Mouse (Mus musculus): ENCODE results near the gene Cuedc2. TPM values are rescaled to one million over a fixed set of nuclear protein-coding genes. Genes with fewer than 3 reads are reported as not detected.

The Cuedc2 gene
- 10 to 100 TPM; 55.9 to 56.4 TPM for total RNA-seq (2021)
- long read RNA-seq, experiment 1, transcript Cuedc2-211 (9 exons, 999 nt): major isoform, 13 of 70 reads
- long read RNA-seq, experiment 1, transcript Cuedc2-201 (9 exons, 1,833 nt): minor isoform, 12 of 70 reads
- long read RNA-seq, experiment 1, transcript Cuedc2-203 (9 exons, 1,790 nt): minor isoform, 8 of 70 reads
- long read RNA-seq, experiment 1, partial matches to known transcripts: 6 of 70 reads
- long read RNA-seq, experiment 1, other reads (novel, unspliced or antisense): 26 of 70 reads
- long read RNA-seq, experiment 2, transcript Cuedc2-203 (9 exons, 1,790 nt): minor isoform, 20 of 109 reads
- long read RNA-seq, experiment 2, transcript Cuedc2-211 (9 exons, 999 nt): minor isoform, 5 of 109 reads
- long read RNA-seq, experiment 2, transcript Cuedc2-201 (9 exons, 1,833 nt): major isoform, 48 of 109 reads
- long read RNA-seq, experiment 2, partial matches to known transcripts: 7 of 109 reads
- long read RNA-seq, experiment 2, other reads (novel, unspliced or antisense): 26 of 109 reads

DNA sequence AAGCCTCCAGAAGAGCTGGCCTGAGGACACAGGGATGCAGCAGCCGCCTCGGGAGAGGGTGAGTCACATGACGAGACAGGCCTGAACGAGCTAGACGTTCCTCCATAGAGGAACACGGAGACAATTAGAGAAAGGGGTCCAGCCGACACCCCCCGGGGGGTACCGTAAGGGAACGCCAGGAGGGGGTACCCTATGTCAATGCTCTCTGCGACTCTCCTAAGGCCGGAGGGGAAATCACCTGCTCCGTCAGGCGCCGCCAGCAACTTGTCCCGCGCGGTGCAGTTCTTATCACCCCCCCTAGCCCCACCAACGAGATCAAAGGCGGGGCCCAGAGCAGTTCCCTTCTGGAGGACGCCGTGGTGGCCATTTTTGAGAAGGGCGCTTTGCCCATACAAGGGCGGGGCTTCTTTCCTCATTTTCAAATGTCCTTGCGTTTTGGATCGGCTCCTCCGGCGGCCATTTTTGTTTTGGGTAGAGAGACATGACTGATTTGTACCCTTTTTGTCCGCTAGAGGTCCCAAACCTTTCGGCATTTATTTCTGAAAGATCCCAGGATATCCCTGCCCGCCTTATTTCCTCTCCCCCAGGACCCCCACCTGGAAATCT, at the start of gene Cuedc2:
Cuedc2 (minus strand) TSS at position 372 of the 606 bp plus-strand sequence.
- intact Hi-C loops (cut with DNase I): no loop called here
- DNase-seq: peak; percentile 95 to 100

DNA sequence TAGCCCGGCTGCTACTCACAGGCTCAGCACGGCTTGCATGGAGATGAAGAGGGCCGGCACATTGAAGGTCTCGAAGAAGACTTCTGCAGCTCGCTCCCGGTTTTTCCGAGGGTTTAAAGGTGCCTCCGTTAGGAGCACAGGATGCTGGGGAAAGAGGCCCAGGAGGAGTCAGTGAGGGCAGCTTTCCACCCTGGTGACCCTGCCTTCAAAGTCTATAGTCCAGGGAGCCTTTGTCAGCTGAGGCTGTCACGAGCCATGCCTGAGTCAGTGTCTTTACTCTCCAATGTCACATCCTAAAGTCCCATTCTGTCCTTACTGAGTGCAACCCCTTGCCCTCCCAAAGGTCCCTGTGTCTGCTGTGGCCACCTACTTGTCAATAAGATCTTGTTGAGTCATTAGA, 43.8 kb upstream of the Cuedc2 start:
- no peak for DNase-seq
- intact Hi-C loops (cut with DNase I): no loop called here

DNA sequence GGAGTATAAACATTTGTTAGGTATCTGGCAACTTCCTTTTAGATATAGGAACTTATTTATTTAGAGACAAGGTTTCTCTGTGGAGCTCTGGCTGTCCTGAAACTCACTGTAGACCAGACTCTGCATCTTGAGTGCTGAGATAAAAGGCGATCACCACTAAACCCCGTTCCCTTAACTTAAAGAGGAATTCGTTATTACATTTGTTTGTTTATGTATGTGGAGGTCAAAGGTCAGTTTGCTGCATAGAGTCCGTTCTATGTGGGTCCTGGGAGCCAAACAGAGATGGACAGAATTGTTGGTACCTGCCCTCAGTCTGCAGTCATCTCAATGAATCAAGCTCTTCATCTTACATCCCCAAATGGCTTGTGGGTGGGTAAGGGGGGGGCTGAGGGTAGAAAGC, 37.4 kb upstream of the Cuedc2 start:
- intact Hi-C loops (cut with DNase I): no loop called here
- DNase-seq: no peak

DNA sequence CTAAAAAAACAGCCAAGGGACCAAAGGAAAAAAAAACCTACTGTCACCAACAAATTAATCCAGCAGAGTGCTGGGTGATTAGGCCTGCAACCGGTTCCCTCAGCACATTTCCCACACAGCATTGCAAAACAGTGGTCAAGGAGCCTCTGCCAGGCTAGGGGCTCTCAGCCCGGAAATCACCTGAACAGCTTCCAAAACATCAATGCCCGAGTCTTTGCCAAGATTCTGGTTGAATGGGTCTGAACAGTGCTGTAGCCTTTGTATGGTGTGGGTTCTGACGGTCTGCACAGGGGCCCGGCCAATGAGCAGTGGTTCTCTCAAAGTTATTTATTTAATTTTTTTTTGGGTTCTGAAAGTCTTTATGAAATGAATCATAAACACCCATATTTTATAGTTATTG, 37.0 kb upstream of the Cuedc2 start:
- DNase-seq: no peak
- intact Hi-C loops (cut with DNase I): no loop called here

DNA sequence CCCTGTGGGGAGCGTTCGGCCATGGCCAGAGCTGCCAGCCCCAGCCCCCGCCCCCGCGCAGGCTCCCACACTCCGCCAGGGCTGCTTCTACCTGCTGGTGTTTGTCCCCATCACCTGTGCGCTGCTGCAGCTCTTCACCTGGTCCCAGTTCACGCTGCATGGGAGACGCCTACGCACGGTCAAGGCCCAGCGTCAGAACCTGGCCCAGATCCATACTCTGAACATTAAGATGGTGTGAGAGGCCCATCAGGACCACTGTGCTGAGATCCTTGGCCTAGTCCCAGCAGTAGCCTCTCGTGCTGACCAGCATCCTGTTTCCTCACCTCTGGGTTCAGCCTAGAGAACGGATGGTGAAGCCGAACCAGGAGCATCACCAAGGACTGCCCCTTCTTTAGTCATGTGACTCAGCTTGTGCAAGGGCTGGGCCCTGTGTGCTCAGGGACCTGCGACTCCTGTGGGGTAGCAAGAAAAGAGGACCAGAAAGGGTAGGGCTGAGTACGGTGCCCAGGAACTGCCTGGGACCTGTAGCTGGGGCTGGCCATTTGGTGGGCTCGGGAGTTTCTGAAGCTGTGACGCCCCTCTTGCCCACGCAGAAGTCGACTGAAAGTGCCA, 36.1 kb upstream of the Cuedc2 start:
- DNase-seq: no peak
- intact Hi-C loops (cut with DNase I): no loop called here

DNA sequence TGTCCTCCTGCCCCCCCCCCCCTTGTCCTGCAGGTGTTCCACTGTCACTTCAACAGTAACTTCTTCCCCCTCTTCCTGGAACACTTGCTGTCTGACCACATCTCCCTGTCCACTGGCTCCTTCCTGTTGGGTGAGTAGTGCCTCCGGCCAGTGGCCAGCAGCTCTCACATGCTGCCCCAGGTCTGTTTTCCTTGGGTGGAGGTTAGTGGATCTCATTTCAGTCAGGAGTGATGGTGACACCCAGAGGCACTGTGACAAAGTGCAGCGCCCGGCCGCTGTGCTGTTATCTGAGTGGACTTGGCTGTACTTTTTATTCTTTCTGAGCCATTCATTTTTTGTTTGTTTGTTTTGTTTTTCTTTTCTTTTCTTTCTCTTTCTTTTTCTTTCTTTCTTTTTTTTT, 30.7 kb upstream of the Cuedc2 start:
- intact Hi-C loops (cut with DNase I): no loop called here
- DNase-seq: peak in 1 of 2 experiments; percentile 44

DNA sequence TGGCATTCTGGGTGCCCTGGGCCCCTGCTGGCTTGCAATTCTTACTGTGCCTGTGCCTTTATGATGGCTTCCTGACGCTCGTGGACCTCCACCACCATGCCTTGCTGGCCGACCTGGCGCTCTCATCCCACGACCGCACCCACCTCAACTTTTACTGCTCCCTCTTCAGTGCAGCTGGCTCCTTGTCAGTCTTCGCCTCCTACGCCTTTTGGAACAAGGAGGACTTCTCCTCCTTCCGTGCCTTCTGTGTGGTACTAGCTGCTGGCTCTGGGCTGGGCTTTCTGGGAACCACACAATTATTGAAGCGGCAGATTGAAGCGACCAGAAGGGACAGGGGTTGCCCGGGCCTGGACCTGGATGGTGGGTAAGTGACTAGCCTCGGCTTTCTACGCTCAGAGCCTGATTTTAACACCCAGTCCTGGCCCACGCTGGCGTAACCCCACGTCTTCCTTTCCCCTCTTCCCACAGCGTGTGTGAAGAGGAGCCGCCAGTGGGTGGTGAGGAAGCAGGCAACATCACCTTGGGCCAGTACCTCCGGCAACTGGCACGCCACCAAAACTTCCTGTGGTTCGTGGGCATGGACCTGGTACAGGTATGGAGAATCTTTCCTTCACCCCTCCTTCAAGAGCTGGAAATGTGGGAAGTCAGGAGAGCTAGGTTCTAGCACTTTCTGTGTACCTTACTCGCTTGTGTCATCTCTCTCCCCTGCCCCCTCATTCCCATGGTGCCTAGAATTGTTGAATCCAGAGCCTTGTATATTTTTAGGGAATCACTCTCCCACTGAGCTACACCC, 29.5 kb upstream of the Cuedc2 start:
- no peak for DNase-seq
- intact Hi-C loops (cut with DNase I): no loop called here

DNA sequence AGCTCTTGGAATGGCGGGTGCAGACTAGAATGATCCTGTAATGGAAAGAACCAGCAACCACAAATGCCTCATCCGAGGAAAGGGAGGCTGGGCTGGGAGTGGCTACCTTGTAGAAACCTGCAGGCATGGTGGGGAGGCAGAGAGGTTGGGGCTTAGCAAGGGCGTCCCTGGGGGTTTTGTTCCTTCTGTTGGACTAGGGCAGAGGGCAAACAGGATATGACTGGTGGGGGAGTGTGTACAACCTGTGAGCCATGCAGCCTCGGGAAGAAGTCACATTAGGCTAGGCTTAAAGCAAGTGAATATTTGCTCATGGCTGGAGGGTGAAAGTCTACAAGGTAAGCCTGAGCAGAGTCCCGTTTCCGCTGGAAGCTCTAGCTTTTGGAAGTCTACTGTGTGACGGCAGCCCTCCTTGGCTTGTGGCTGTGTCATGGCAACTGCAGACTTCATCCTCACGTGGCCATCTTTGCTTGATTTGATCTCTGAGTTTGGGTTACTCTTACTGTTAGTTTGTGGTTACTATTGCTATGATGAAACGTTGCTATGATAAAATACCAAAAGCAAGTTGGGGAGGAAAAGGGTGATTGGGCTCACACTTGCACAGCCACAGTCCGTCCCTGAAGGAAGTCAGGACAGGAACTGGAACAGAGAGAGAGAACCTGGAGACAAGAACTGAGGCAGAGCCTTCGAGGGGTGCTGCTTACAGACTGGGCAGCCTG, 24.9 kb upstream of the Cuedc2 start:
- no peak for DNase-seq
- intact Hi-C loops (cut with DNase I): no loop called here

DNA sequence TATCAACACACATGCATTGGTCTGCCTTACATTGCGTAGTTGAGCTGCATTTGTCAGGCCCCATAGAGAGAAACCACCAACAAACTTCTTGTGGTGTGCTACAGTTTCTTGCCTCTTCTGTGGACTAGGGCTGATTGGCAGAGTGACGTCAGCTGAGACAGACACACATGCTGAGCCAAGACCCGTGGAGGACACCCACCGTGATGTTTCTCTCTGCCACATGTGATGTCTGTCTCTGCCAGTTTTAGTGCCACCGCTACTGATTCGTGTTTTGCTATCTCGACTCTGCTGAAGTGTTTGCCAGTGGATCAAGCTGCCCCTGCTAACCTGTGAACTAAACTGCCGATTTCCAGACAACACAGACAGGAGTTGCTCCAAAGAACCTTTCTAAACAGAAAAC, 23.6 kb upstream of the Cuedc2 start:
- no peak for DNase-seq
- intact Hi-C loops (cut with DNase I): no loop called here

DNA sequence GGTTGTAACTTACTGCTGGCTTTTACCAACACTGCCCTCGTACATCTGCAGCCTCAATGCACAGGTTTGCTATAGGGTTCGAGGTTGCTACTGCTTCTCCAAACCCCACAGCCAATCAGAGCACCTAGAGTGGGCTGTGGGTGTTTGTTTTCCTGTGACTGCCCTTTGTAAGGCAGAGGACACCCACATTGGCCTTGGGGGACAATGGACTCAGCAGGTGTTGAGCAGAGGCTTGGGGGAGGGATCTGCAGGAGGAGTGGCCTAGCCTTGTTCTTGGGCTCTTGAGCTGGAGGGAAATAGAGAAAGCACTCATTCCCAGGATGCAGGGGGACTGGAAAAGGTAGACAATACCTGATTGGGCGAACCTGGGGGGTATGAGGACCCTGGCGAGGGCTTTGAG, 19.9 kb upstream of the Cuedc2 start:
- intact Hi-C loops (cut with DNase I): no loop called here
- no peak for DNase-seq

DNA sequence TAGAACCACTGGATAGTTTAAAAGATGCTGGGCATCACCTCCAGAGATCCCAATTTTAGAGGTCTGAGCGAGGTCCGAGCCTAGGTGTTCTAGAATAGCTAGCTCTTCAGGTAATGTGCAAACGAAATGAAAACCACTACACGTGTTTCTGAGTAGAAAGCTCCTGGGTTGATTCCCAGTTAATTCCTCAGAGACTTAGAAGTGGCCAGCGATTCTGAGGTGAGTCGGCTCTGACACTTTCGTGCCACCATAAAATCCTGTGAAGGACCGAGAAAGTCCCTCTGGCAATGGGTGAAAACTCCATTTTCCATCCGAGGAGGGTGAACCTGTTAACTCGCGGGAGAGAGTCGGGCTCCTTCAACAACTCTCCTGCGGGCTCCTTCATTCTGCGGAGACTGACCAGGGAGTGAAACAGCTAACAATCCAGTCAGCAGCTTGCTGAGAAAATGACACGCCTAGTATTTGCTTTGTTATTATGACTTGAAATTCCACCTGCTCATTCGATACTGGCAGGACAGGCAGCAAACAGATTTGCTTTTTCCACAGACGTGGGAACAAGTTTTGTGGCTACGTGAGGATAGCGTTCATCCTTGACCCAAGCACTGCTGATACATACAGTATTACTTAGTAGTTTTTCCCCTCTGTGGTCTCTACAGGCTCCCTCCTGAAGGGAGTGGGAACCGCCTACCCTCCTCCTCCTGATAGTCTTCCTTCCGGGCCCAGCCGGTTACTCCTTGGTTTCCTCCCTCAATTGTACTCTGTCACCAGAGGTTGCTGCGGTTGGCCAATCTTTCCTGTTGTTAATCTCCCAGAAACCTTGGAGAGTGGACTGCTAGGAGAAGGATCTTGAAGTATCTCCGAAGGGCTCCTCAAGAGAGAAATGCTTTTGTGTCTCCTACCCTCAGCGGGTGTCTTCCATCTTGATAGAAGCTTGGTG, 19.1 kb upstream of the Cuedc2 start:
- no peak for DNase-seq
- intact Hi-C loops (cut with DNase I): no loop called here

DNA sequence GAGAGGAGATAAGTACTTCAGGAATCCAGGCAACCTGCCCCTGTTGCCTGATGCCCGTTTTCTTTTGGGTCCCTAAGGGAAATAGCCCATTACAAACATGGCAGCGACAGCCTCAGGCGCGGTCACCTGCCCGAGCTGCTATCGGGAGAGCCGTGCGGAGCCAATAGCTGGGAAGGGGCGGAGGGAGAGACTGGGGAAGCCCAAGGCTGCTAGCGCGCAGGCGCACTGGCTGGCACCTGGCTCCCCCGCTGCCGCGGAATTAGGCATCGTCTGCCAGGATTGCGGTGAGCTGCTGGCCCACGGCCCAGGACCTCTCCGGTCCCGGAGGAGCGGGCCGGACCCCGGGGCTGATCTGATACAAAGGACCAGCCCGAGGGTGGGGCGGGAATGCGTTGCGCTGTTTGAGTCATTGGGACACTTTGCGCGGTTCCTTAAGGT, 18.2 kb upstream of the Cuedc2 start:
- intact Hi-C loops (cut with DNase I): no loop called here
- DNase-seq: peak; percentile 54 to 68

DNA sequence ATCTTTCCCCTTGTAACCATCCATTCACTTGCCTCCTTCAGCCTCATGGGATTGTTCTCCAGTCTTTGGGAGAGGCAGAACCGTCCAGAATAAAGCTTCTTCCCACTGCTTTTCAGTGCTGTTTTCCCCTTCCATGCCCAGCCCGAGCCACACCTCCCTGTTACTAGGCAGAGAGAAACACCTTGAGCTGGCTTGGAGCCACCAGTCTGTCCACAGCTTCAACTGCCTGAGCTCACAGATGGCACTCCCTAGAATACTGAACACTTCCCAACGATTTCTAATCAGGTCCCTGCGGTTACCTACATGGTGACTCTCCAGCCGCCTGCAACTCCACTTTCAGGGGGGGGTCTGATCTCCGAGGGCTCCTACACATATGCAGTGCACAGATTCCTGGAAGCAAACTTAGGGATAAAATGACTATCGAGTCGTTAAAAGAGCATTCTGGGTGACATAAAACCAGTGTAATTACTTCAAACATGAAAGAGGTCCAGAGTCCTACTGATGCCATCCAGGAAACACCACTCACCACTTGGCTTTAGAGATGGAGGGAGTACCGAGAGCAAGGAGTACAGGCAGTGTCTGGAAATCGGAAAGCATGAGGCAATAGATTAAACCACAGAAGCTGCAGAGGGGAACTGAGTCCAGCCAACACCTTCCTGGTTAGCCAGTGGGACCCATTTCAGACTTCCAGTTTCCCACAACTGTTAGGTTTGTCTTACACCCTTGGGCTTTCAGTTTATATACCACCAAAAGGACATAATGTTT, 11.8 kb upstream of the Cuedc2 start, which contains the start of gene 2310034G01Rik:
2310034G01Rik (minus strand) TSS at position 135 of the 765 bp plus-strand sequence.
- intact Hi-C loops (cut with DNase I): no loop called here
- DNase-seq: no peak

DNA sequence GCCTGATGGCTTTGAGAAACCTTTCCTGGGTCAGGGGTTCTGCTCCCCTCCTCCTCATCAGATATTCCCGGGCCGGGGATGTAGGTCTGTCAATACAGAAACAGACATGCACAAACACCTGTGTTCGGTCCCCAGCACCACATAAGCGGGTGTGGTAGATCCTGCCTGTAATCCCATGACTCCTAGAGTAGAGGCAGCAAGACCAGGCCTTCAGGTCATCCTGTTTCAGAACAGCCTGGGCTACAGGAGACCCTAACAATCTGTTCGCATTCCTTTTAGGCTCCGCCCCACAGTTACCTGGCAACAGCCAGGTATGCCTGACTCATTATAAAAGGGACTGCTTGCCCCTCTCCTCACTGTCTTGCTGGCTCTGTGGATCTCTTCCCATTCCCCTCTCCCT, 11.0 kb upstream of the Cuedc2 start:
- no peak for DNase-seq
- intact Hi-C loops (cut with DNase I): no loop called here

DNA sequence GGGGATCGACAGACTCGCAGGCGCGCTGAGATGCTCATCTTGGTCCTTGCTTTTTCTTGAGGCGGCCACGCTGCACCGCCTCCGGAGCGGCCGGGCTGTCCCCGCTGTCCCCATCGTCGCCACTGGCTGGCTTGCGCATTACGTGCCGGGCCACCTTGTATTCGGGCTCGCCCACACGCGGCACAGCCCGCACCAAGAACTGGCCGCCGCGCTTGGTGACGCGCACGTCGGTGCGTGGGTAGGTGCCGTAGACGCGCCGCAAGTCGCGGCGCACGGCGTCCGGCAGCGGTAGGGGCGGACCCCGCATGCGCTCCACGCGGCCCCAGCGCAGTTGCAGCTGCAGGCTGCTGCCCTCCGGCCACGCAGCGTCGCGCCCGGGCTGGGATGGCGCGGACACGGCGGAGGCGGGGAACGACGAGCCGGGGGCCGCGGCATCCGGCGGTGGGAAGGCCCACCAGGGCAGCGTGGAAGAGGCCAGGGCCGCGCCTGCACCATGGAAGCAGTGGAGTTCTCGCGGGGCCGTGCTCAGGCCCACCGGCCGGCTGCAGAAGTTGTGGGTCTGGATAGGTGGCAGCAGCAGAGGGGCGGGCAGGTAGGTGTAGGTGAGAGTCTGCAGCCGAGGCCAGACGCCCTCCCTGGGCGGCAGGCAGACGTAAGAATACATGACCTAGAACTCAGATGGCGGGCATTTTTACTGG, 10.4 kb upstream of the Cuedc2 start:
- peak; percentile 64 to 66 for DNase-seq
- intact Hi-C loops (cut with DNase I): no loop called here

DNA sequence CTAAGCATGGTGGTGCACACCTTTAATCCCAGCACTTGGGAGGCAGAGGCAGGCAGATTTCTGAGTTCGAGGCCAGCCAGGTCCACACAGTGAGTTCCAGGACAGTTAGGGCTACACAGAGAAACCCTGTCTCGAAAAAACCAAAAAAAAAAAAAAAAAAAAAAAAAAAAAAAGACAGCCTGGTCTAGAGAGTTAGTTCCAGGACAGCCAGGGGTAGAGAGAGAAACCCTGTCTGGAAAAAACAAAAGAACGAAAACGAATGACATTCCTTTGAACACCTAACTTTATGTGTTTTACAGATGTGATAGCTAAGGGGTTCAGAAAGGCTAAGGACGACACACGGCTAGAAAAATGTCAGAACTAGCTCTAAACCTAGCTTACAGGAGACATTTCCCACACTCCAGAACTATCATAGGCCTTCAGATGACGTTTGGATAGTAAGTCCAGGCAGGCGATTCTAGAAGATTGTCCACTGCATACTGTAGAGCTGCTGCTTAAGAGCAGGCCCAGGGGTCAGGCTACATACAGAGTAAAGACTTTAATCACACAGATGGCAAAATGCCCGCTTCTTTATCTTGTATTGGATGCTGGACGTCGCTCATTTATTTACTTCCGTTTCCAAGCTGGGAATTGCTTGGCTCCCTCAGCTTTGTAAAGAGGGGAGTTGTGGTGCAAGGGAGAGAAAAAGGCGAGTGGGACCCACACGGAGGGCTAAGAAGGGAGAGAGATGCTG, 9.6 kb upstream of the Cuedc2 start:
- intact Hi-C loops (cut with DNase I): no loop called here

DNA sequence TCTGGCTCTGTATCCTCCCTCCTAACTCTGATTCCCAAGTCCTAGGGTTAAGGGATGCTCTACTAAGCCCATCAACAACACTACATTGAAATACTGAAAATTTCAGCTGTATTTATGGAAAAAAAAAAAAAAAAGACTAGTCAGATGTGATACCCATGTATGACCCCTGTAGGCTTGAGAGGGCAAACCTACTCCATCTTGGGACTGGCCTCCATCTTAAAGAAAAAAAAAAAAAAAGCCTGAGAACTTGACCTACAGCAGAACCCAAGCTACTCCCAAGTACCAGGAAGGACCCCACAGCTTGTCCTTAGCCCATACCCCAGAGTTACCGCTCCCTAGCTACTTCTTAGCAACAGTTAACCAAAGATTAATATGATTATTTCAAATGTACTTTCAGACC, 8.6 kb upstream of the Cuedc2 start:
- intact Hi-C loops (cut with DNase I): no loop called here
- no peak for DNase-seq

More for the DNA sequence above, 9.6 kb upstream of the Cuedc2 start:
- no peak for DNase-seq

Measured in gastrocnemius, postnatal 36 days (tissue).